Mouse (Mus musculus) T-helper 17 cell (primary cell): ENCODE results near the gene Gm17631.
"Not testable (repeated sequence)": the region's sequence is repeated elsewhere in the genome, so short reads cannot be mapped to it uniquely, and the experiment has no call there.

Experiments used
- in situ Hi-C, 2 experiments: fragments of 300-600 bp; cut with MboI, MseI; formaldehyde crosslinking; loops; 1 replicate in 1 of 2; 2 replicates in 1 of 2; pipeline ENCODE4 v1.15.1; 2025; ENCODE audit warnings: high pct_unique_total_duplicates in 2 of 2

Gm17631 gene

DNA sequence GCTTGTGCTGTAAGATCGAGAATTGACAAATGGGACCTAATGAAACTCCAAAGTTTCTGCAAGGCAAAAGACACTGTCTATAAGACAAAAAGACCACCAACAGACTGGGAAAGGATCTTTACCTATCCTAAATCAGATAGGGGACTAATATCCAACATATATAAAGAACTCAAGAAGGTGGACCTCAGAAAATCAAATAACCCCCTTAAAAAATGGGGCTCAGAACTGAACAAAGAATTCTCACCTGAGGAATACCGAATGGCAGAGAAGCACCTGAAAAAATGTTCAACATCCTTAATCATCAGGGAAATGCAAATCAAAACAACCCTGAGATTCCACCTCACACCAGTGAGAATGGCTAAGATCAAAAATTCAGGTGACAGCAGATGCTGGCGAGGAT, at the start of gene Gm17631:
Gm17631 (plus strand) TSS at position 301 of the 400 bp plus-strand sequence.
- in situ Hi-C loops, result not testable (repeated sequence)

GRCm38 (mm10) chr6:129817731-129818130, 44.7 kb upstream of the Gm17631 start:
- in situ Hi-C loops, result no loop called here

- in situ Hi-C loops, result loop anchor here in 1 of 2 experiments (10.0 kb wide), 1 partner anchor 239 kb away; no protein-coding TSS in a partner anchor
These were observed 38.4 kb upstream of the Gm17631 start for GRCm38 (mm10) chr6:129824004-129824403.

DNA sequence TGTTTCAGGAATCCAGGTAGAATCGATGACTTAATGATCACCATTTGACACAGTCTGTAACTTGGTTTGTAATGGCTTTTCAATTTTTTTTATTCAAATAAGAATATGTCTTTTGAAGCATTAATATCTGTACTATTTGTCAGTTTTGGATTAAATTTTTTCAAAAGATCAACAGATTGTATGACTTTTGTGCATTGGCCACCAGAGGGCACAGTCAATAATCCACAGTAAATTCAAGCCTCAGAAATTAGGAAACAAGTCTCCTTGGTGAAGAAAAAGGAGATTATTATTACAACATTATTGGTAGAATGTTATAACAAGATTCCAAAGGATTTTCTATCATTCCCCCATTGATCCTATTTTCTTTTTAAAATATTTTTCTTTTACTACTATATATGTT, 36.9 kb upstream of the Gm17631 start:
- in situ Hi-C loops, result loop anchor here in 1 of 2 experiments (10.0 kb wide), 1 partner anchor 241 kb away; no protein-coding TSS in a partner anchor

DNA sequence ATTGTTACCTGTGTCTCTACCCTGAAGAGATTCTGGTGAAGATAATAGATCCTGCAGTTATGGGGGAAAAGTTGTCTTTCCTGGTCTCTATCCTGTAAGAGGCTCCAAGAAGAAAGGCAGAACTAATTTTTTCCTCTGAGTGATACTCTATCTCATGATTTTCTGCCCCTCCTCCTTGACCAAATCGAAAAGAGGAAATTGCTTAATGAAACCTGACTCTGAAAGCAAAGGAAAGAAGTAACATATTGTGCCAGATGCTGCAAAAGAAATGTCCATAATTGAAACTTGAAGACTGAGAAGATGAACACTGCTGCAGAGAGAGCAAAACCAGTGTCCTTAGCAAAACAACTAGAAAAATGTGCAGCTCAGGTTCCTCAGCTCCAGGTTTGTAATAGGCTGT, 14.1 kb downstream of the Gm17631 start, which contains the start of gene Klra17:
Klra17 (minus strand) TSS at position 124 of the 400 bp plus-strand sequence.
- in situ Hi-C loops, result no loop called here

- in situ Hi-C loops, result no loop called here
These were observed 20.1 kb downstream of the Gm17631 start for GRCm38 (mm10) chr6:129882525-129882924.
